Mouse (Mus musculus) stomach, embryonic 16.5 days (tissue): ENCODE measurements around the gene Sh2d6. TPM values are rescaled to one million over a fixed set of nuclear protein-coding genes. Genes with fewer than 3 reads are reported as not detected.
"Not testable (repeated sequence)": the region's sequence is repeated elsewhere in the genome, so short reads cannot be mapped to it uniquely, and the experiment has no call there.

Experiments used
- ATAC-seq: fragments of 200-750 bp; cut with Nextera tagmentation; 2 replicates; pipeline ENCODE4 v1.8.0; 2017; ENCODE audit warnings: moderate number of reproducible peaks, moderate TSS enrichment; ENCODE audit not compliant: insufficient read depth, low FRiP score
- H3K27ac ChIP-seq: fragments of 300-500 bp; sonication (generic); 2 replicates; pipeline ENCODE4 v1.5.1; 2014; ENCODE audit warnings: low read length
- H3K27me3 ChIP-seq: fragments of 300-500 bp; sonication (generic); 2 replicates; pipeline ENCODE4 v1.6.1; 2014; ENCODE audit warnings: low read length, control low read depth, mixed read lengths; ENCODE audit not compliant: control insufficient read depth, insufficient read depth
- H3K36me3 ChIP-seq: fragments of 300-500 bp; sonication (generic); 2 replicates; pipeline ENCODE4 v1.6.1; 2014; ENCODE audit warnings: low read length; ENCODE audit not compliant: control insufficient read depth, insufficient read depth
- H3K4me1 ChIP-seq: fragments of 300-500 bp; sonication (generic); 2 replicates; pipeline ENCODE4 v1.6.1; 2014; ENCODE audit warnings: low read length, control low read depth, mixed read lengths; ENCODE audit not compliant: control insufficient read depth, insufficient read depth
- H3K4me2 ChIP-seq: fragments of 300-500 bp; sonication (generic); 2 replicates; pipeline ENCODE4 v1.6.1; 2014; ENCODE audit warnings: low read depth, low read length, mixed read lengths
- H3K4me3 ChIP-seq: fragments of 300-500 bp; sonication (generic); replicated peaks from 2 replicates; pipeline ENCODE4 v1.5.1; 2014; ENCODE audit warnings: mild to moderate bottlenecking, low read length
- H3K9ac ChIP-seq: fragments of 300-500 bp; sonication (generic); 2 replicates; pipeline ENCODE4 v1.6.1; 2014; ENCODE audit warnings: low read length
- H3K9me3 ChIP-seq: fragments of 300-500 bp; sonication (generic); replicated peaks from 2 replicates; pipeline ENCODE4 v1.6.1; 2016; ENCODE audit warnings: low read length, control low read depth; ENCODE audit not compliant: control insufficient read depth
- WGBS: fragments of 180-500 bp; shearing (Covaris S2); extraction: QIAGEN DNeasy Blood & Tissue Kit; methylation state at CpG from one replicate; pipeline ENCODE4 v1.1.7; 2014; 5-methylcytosine and 5-hydroxymethylcytosine counted together
- polyA plus RNA-seq: library from polyadenylated mRNA; unstranded; fragments of >200 nt; fragmentation: Nextera tagmentation; extraction: Ambion mirVana; gene quantifications from 2 replicates; pipeline ENCODE4 v1.2.1, GENCODE M21; 2015

Gene Sh2d6
- polyA plus RNA-seq, 1 experiment from 2014 or later, result 0.21 TPM

GRCm38 (mm10) chr6:72544283-72544987, 22.9 kb upstream of the Sh2d6 start, which contains the start of gene Capg:
TSS of gene Capg (plus strand) at chr6:72544391.
- Histone ChIP-seq H3K9me3 (no peaks in the 10 kb centered on the region), H3K36me3 (no peaks in the 10 kb centered on the region), H3K27ac (peak within 1 kb of the TSS; percentile 73), H3K27me3 (no peaks in the 10 kb centered on the region), H3K4me3 (peak within 1 kb of the TSS; percentile 47), H3K4me1 (peaks cover 7% of the 10 kb centered on the region), H3K4me2 (peak within 1 kb of the TSS; percentile 62), H3K9ac (peak within 1 kb of the TSS; percentile 71)
- WGBS, result 6% methylated on average over 23 of the region's 23 CpGs
- peak; percentile 59; the same call in 1 of the 2 replicates for ATAC-seq

GRCm38 (mm10) chr6:72543265-72543850, 21.9 kb upstream of the Sh2d6 start:
- Histone ChIP-seq H3K4me1 (peaks cover 9% of the 10 kb centered on the region), H3K27ac (peak overlapping the region; percentile 73; the same call in 1 of the 2 replicates), H3K36me3 (no peaks in the 10 kb centered on the region), H3K4me2 (no peak overlapping the region), H3K4me3 (no peak overlapping the region), H3K27me3 (no peaks in the 10 kb centered on the region), H3K9ac (no peak overlapping the region), H3K9me3 (no peaks in the 10 kb centered on the region)
- 74% methylated on average over 12 of the region's 12 CpGs for WGBS
- ATAC-seq, result no peak

DNA sequence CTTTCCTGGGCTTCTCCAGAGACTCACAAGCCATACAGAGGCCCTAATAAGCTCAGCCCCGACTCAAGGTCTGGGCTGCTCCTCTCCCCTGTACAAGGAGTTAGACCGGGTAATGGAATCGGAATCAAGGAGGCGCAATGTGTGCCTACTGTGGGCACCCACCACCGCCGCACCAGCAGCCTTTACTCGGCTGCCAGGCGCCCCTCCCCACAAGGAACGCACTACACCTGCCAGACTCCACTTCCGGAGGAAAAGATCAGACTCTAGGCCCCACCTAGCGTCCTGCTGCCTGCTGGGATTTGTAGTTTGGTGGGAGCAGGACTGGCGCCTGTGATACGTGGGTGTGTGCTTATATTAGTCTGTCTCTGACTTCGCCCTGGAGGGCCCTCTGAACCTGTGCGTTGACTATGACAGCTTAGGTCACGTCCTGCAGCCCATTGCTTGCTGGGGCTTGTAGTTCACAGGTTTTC, 17.1 kb upstream of the Sh2d6 start:
- ATAC-seq, result peak; percentile 97
- Histone ChIP-seq H3K4me1 (peaks cover 7% of the 10 kb centered on the region; the same call in 1 of the 2 replicates), H3K27ac (no peak overlapping the region; the same call in 1 of the 2 replicates), H3K9ac (peak overlapping the region; percentile 73), H3K9me3 (no peaks in the 10 kb centered on the region), H3K4me2 (peak overlapping the region; percentile 68), H3K27me3 (no peaks in the 10 kb centered on the region), H3K4me3 (peak overlapping the region; percentile 60), H3K36me3 (no peaks in the 10 kb centered on the region)
- under 1% methylated on average over 16 of the region's 16 CpGs for WGBS

DNA sequence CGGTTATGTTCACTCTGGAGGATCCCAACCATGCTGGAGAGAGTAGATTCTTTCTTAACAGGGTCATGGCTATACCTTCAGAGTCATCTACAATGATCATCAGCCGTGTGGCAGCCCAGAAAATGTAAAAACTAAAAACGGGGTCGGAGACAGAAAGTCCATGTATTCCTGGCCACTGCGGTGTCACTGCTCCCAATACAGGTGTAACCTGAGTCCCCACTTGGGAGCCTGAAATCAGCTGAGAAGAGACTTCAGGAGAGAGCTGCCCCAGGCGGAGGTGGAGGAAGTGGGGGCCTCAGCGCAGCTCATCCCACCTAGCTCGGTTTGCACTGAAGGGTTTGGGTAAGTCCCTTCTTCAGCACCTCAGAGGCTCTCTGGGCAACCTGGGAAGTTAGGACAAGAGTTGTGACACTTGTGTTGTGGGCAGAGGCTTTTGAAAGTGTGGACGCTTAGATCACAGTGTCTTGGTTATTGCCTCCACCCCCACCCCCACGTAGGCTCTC, 16.5 kb upstream of the Sh2d6 start:
- WGBS, result 43% methylated on average over 10 of the region's 10 CpGs
- Histone ChIP-seq H3K9me3 (no peaks in the 10 kb centered on the region), H3K4me2 (peak overlapping the region; percentile 68), H3K27me3 (no peaks in the 10 kb centered on the region), H3K36me3 (no peaks in the 10 kb centered on the region), H3K4me3 (peak overlapping the region; percentile 60), H3K27ac (no peak overlapping the region; the same call in 1 of the 2 replicates), H3K4me1 (peaks cover 7% of the 10 kb centered on the region; the same call in 1 of the 2 replicates), H3K9ac (peak overlapping the region; percentile 73)
- peak; percentile 1; the same call in 1 of the 2 replicates for ATAC-seq

DNA sequence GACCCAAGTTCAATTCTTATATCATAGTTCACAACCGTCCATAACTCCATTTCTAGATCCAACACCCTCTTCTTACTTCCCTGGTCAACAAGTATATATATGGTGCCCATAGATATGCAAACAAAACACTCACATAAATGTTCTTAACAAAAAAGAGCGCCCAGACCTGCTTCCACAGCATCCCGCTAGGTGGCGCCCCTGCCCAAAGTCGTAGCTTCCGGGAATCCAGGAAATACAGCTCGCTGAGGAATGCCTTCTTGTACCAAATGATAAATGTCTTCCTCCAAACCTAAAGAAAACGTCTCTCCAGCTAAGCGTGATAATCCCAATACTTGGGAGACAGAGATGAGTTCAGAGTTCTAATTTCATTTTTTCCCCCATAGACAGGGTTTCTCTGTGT, 13.7 kb upstream of the Sh2d6 start:
- no peaks in the 10 kb centered on the region for H3K36me3 ChIP-seq
- H3K27ac ChIP-seq, result no peak overlapping the region
- ATAC-seq, result no peak
- 0 out of 2 replicates have a peak overlapping the region, but pooled peaks have one; percentile 27 for H3K9ac ChIP-seq
- peak overlapping the region; percentile 41 for H3K4me2 ChIP-seq
- 7% methylated on average over 9 of the region's 9 CpGs for WGBS
- no peaks in the 10 kb centered on the region for H3K9me3 ChIP-seq
- H3K4me3 ChIP-seq, result no peak overlapping the region
- H3K27me3 ChIP-seq, result no peaks in the 10 kb centered on the region
- H3K4me1 ChIP-seq, result peaks cover 7% of the 10 kb centered on the region; the same call in 1 of the 2 replicates

DNA sequence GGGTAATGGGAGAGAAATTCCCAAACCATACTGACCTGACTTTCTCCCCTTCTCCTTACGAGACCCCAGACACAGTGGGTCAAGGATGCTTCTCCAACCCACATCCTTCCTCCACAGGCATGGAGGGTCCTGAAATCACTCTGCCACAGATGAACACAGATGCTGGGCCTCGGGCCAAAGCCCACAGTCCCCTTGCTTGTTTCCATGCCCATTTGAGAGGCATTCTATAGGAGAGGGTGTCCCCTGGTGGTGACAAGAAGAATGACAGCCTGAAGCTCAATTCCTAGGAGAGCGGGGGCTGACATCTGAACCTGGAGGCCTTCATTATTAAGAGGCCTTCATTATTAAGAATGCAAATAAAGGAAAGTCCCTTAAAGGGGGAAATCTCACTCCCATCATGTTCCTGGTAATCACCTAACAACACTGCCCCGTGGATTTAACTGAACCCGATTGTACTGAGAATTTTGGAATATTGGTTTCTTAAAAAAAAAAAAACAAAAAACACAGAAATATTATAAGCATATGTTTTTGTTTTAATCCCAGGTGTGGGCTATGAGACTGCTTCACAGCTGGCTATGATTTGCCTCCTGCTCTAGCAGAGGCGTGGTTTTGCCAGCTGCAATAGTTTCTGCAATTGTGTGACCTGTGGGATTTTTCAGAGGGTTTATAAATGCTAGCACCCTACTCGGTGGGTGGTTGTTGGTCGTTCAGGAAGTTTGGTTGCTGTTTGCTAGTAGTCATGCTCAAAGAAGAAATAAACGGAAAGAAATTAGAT, 12.7 kb upstream of the Sh2d6 start:
- Histone ChIP-seq H3K27ac (0 out of 2 replicates have a peak overlapping the region, but pooled peaks have one; percentile 7), H3K4me3 (no peak overlapping the region), H3K9ac (no peak overlapping the region), H3K27me3 (no peaks in the 10 kb centered on the region), H3K9me3 (no peaks in the 10 kb centered on the region), H3K36me3 (no peaks in the 10 kb centered on the region), H3K4me2 (no peak overlapping the region), H3K4me1 (peaks cover 7% of the 10 kb centered on the region; the same call in 1 of the 2 replicates)
- ATAC-seq, result 0 out of 2 replicates have a peak, but pooled peaks have one; percentile 18
- 41% methylated on average over 9 of the region's 9 CpGs for WGBS

DNA sequence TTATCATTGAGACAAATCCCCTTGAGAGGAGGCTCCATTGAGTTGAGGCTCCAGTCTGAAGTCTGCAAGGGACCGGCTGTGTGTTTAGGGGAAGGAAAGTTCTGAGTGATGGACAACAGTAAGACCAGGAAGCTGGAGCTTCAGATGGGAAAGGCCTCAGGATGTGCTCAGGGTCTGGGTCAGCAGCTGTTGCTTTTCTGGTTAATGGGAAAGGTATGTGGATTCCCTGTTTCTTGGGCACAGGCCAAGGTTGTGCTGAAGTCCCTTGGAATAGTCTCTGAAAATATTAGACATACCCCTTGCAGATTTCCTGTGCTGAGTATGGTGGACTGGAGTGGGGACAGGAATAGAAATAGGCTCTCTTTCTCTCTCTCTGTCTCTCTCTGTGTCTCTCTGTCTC, 12.0 kb upstream of the Sh2d6 start:
- 0 out of 2 replicates have a peak overlapping the region, but pooled peaks have one; percentile 7 for H3K27ac ChIP-seq
- not testable (repeated sequence) for H3K9ac ChIP-seq, H3K36me3 ChIP-seq, H3K4me3 ChIP-seq, H3K4me1 ChIP-seq, H3K4me2 ChIP-seq, H3K27me3 ChIP-seq, H3K9me3 ChIP-seq
- ATAC-seq, result 0 out of 2 replicates have a peak, but pooled peaks have one; percentile 31
- 21% methylated on average over 1 of the region's 1 CpGs for WGBS

GRCm38 (mm10) chr6:72532580-72532979, 11.1 kb upstream of the Sh2d6 start:
- no peak overlapping the region for H3K27ac ChIP-seq
- no peaks in the 10 kb centered on the region for H3K27me3 ChIP-seq
- no peaks in the 10 kb centered on the region for H3K9me3 ChIP-seq
- H3K36me3 ChIP-seq, result no peaks in the 10 kb centered on the region
- no peak overlapping the region for H3K9ac ChIP-seq
- H3K4me1 ChIP-seq, result 0 out of 2 replicates have a peak, but pooled peaks cover 2% of the 10 kb centered on the region
- H3K4me3 ChIP-seq, result no peak overlapping the region
- no peak overlapping the region for H3K4me2 ChIP-seq
- no peak for ATAC-seq
- whole genome bisulfite sequencing, result 75% methylated on average over 4 of the region's 4 CpGs
